Mouse (Mus musculus) limb, embryonic 13.5 days (tissue): ENCODE measurements around the gene Fv1. TPM values are rescaled to one million over a fixed set of nuclear protein-coding genes. Genes with fewer than 3 reads are reported as not detected.
"Not testable (repeated sequence)": the region's sequence is repeated elsewhere in the genome, so short reads cannot be mapped to it uniquely, and the experiment has no call there.

Source experiments
- ATAC-seq: fragments of 200-750 bp; cut with Nextera tagmentation; 2 replicates; pipeline ENCODE4 v1.8.0; 2017; ENCODE audit warnings: low read depth, moderate number of reproducible peaks, moderate TSS enrichment; ENCODE audit not compliant: low FRiP score
- H3K27ac ChIP-seq: fragments of 300-500 bp; sonication (generic); 2 replicates; pipeline ENCODE4 v1.5.1; 2015; ENCODE audit warnings: inconsistent platforms, mild to moderate bottlenecking, moderate library complexity
- H3K27me3 ChIP-seq: fragments of 300-500 bp; sonication (generic); 2 replicates; pipeline ENCODE4 v1.6.1; 2015; ENCODE audit warnings: mild to moderate bottlenecking, inconsistent platforms
- H3K36me3 ChIP-seq: fragments of 300-500 bp; sonication (generic); 2 replicates; pipeline ENCODE4 v1.6.1; 2015; ENCODE audit warnings: inconsistent platforms, mild to moderate bottlenecking, moderate library complexity
- H3K4me1 ChIP-seq: fragments of 300-500 bp; sonication (generic); 2 replicates; pipeline ENCODE4 v1.6.1; 2015; ENCODE audit warnings: inconsistent platforms
- H3K4me2 ChIP-seq: fragments of 300-500 bp; sonication (generic); replicated peaks from 2 replicates; pipeline ENCODE4 v1.6.1; 2015; ENCODE audit warnings: inconsistent platforms, mild to moderate bottlenecking, moderate library complexity
- H3K4me3 ChIP-seq: fragments of 300-500 bp; sonication (generic); 2 replicates; pipeline ENCODE4 v1.5.1; 2015; ENCODE audit warnings: moderate library complexity, mild to moderate bottlenecking, inconsistent platforms
- H3K9ac ChIP-seq: fragments of 300-500 bp; sonication (generic); 2 replicates; pipeline ENCODE4 v1.6.1; 2015; ENCODE audit warnings: mild to moderate bottlenecking, inconsistent platforms
- H3K9me3 ChIP-seq: fragments of 300-500 bp; sonication (generic); 2 replicates; pipeline ENCODE4 v1.6.1; 2016; ENCODE audit warnings: inconsistent platforms
- WGBS: fragments of 180-500 bp; shearing (Covaris S2); methylation state at CpG from one replicate; pipeline ENCODE4 v1.1.7; 2015; 5-methylcytosine and 5-hydroxymethylcytosine counted together
- polyA plus RNA-seq: library from polyadenylated mRNA; unstranded; fragments of >200 nt; fragmentation: Nextera tagmentation; extraction: Ambion mirVana; gene quantifications from 2 replicates; pipeline ENCODE4 v1.2.1, GENCODE M21; 2015

Fv1 gene
- polyA plus RNA-seq, 1 experiment from 2014 or later: 13.0 TPM

GRCm38 (mm10) chr4:147866793-147867192 is 2.0 kb upstream of the Fv1 start:
- ATAC-seq: not testable (repeated sequence)
- H3K4me3 ChIP-seq: peak overlapping the region; percentile 63; the same call in 1 of the 2 replicates
- WGBS: 38% methylated on average over 3 of the region's 3 CpGs

GRCm38 (mm10) chr4:147867563-147868449 is 973 bp upstream of the Fv1 start:
- Histone ChIP-seq H3K36me3 (peaks cover 46% of the 10 kb centered on the region), H3K27ac (peak overlapping the region; percentile 40; the same call in 1 of the 2 replicates), H3K27me3 (no peaks in the 10 kb centered on the region), H3K9ac (peak overlapping the region; percentile 76), H3K4me2 (peak overlapping the region; percentile 66), H3K4me3 (peak overlapping the region; percentile 63), H3K4me1 (peaks cover 23% of the 10 kb centered on the region), H3K9me3 (no peaks in the 10 kb centered on the region; the same call in 1 of the 2 replicates)
- ATAC-seq: peak; percentile 63; the same call in 1 of the 2 replicates
- WGBS: 5% methylated on average over 22 of the region's 22 CpGs

More at GRCm38 (mm10) chr4:147866793-147867192, 2.0 kb upstream of the Fv1 start:
- H3K36me3 ChIP-seq: peaks cover 46% of the 10 kb centered on the region
- H3K4me1 ChIP-seq: peaks cover 23% of the 10 kb centered on the region
- H3K4me2 ChIP-seq: peak overlapping the region; percentile 66
- H3K27me3 ChIP-seq, H3K9me3 ChIP-seq, H3K9ac ChIP-seq, H3K27ac ChIP-seq: not testable (repeated sequence)

- 0 out of 2 replicates have a peak overlapping the region, but pooled peaks have one; percentile 17 for H3K27ac ChIP-seq
- peak overlapping the region; percentile 90 for H3K4me2 ChIP-seq
- H3K4me1 ChIP-seq: peaks cover 23% of the 10 kb centered on the region
- H3K27me3 ChIP-seq: no peaks in the 10 kb centered on the region
- H3K36me3 ChIP-seq: peaks cover 48% of the 10 kb centered on the region
- no peak for ATAC-seq
- peak overlapping the region; percentile 63 for H3K4me3 ChIP-seq
- H3K9me3 ChIP-seq: no peaks in the 10 kb centered on the region; the same call in 1 of the 2 replicates
- 19% methylated on average over 5 of the region's 5 CpGs for WGBS
- peak overlapping the region; percentile 78 for H3K9ac ChIP-seq
These were observed 459 bp downstream of the Fv1 start for GRCm38 (mm10) chr4:147869238-147869637.

DNA sequence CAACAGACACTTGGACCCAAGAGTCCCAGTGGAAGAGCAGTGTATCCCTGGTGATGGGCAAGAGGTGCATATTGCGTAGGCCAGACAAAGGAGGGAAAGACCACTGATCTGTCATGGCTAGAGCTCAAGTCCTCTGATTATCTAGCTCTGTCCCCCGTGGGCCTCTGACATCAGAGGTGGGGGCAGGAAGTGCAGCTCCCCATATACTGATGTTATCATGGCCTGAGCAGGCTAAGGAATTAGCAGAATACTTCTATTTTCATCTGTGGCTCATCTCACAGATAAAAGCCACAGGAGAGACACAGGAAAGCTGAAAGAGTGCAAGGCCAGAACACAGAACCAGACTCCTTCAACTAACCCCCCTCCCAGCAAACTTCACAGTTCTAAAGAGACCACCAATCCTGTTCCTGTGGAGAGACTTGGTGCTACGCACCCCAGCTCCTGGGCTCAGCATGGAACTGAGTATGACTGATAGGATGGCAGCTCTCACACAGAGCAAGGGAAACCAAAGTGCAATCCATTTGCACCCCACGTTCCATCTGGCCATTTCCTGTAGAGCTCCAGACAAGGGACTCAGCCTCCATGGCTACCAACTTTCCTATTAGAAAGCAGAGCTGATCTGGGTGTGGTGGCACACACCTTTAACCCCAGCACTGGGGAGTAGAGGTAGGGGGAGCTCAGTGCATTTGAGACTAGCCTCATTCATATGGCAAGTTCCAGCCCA is 7.2 kb downstream of the Fv1 start:
- H3K36me3 ChIP-seq: peaks cover 92% of the 10 kb centered on the region
- H3K4me3 ChIP-seq: no peak overlapping the region
- no peaks in the 10 kb centered on the region for H3K27me3 ChIP-seq
- ATAC-seq: no peak
- no peaks in the 10 kb centered on the region for H3K4me1 ChIP-seq
- H3K9me3 ChIP-seq: no peaks in the 10 kb centered on the region
- WGBS: 87% methylated on average over 4 of the region's 4 CpGs
- H3K9ac ChIP-seq: no peak overlapping the region
- H3K4me2 ChIP-seq: no peak overlapping the region
- H3K27ac ChIP-seq: no peak overlapping the region

- Histone ChIP-seq H3K9me3 (no peaks in the 10 kb centered on the region), H3K4me3 (no peak overlapping the region), H3K36me3 (peaks cover 94% of the 10 kb centered on the region), H3K27ac (no peak overlapping the region), H3K9ac (no peak overlapping the region), H3K27me3 (no peaks in the 10 kb centered on the region), H3K4me2 (no peak overlapping the region), H3K4me1 (no peaks in the 10 kb centered on the region)
- ATAC-seq: no peak
- 97% methylated on average over 9 of the region's 9 CpGs for WGBS
These were observed 9.8 kb downstream of the Fv1 start for GRCm38 (mm10) chr4:147878537-147878936.

- H3K36me3 ChIP-seq: peaks cover 93% of the 10 kb centered on the region
- no peaks in the 10 kb centered on the region for H3K27me3 ChIP-seq
- H3K27ac ChIP-seq: no peak overlapping the region
- no peaks in the 10 kb centered on the region for H3K9me3 ChIP-seq
- H3K4me2 ChIP-seq: no peak overlapping the region
- ATAC-seq: no peak
- H3K4me3 ChIP-seq: no peak overlapping the region
- H3K9ac ChIP-seq: no peak overlapping the region
- H3K4me1 ChIP-seq: no peaks in the 10 kb centered on the region
- WGBS: 83% methylated on average over 2 of the region's 2 CpGs
These were observed 10.7 kb downstream of the Fv1 start for GRCm38 (mm10) chr4:147879456-147879855.

DNA sequence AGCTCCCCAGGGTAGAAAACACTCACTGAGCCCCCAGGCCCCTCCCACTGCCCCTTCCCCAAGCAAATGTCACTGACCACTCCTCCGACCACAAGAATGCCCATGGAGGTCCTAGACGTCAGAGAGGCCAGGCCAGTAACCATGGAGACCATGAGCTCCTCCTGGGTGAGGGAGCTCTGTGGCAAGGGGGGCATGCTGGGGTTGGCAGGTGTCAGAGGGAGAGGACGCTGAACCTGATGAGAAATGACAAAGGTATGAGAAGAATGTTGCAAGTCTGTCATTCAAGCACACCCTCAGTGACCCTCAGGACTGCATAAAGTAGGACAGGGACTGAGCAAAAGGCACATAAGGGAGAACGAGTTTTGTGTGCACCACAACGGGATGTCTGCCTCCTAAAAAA is 11.1 kb downstream of the Fv1 start:
- Histone ChIP-seq H3K4me2 (no peak overlapping the region), H3K4me3 (no peak overlapping the region), H3K4me1 (no peaks in the 10 kb centered on the region), H3K27ac (no peak overlapping the region), H3K27me3 (no peaks in the 10 kb centered on the region), H3K9ac (no peak overlapping the region), H3K36me3 (peaks cover 92% of the 10 kb centered on the region), H3K9me3 (no peaks in the 10 kb centered on the region)
- 68% methylated on average over 5 of the region's 5 CpGs for WGBS
- no peak for ATAC-seq

GRCm38 (mm10) chr4:147881792-147882191 is 13.0 kb downstream of the Fv1 start:
- H3K27me3 ChIP-seq: no peaks in the 10 kb centered on the region
- no peak overlapping the region for H3K4me3 ChIP-seq
- no peaks in the 10 kb centered on the region for H3K4me1 ChIP-seq
- no peak overlapping the region for H3K9ac ChIP-seq
- H3K9me3 ChIP-seq: no peaks in the 10 kb centered on the region
- H3K4me2 ChIP-seq: no peak overlapping the region
- ATAC-seq: no peak
- no peak overlapping the region for H3K27ac ChIP-seq
- 93% methylated on average over 7 of the region's 7 CpGs for WGBS
- peaks cover 92% of the 10 kb centered on the region for H3K36me3 ChIP-seq

DNA sequence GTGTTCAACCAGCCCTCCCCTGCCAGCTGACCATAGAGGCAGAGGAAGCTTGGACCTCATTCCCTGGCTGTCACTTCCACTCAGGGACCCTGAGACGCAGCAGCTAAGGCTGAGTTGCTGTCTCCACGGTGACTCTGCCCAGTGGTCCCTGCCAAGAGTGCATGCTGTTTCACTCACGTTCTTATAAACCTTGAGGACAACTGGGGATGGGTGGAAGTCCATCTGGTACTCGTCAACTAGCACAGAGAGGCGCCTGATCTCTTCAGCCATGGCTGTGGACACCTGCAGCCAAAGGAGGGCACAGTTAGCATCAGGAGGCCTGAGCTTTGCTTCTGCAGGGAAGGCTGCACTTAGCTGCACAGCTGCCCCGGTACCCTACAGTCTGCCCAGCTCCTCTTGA is 14.3 kb downstream of the Fv1 start:
- Histone ChIP-seq H3K27me3 (no peaks in the 10 kb centered on the region), H3K9me3 (no peaks in the 10 kb centered on the region), H3K9ac (no peak overlapping the region), H3K4me3 (no peak overlapping the region), H3K4me1 (no peaks in the 10 kb centered on the region), H3K4me2 (no peak overlapping the region), H3K27ac (no peak overlapping the region), H3K36me3 (peaks cover 95% of the 10 kb centered on the region)
- no peak for ATAC-seq
- WGBS: 76% methylated on average over 6 of the region's 6 CpGs

- peaks cover 94% of the 10 kb centered on the region for H3K36me3 ChIP-seq
These were observed 15.4 kb downstream of the Fv1 start for GRCm38 (mm10) chr4:147884138-147884537.

DNA sequence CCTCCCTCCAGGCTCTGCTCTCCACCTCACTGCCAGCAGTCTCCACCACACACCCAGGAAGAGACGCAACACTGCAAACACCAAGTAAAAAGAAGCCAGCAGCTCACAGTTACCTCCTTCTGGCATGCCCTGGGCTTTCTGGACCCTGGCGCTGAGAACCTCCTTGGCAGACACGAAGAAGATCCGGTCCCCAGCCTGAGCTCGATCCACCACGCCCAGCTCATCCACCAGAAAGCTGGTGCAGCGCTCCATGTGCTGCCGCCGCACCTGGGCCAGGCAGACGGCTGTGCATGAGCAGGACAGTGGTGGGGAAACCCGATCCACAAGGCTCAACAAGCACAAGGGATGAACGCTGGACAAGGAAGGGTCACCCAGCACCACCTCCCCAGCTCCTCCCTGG is 17.4 kb downstream of the Fv1 start:
- Histone ChIP-seq H3K4me3 (no peak overlapping the region), H3K27ac (no peak overlapping the region), H3K27me3 (no peaks in the 10 kb centered on the region), H3K36me3 (peaks cover 92% of the 10 kb centered on the region), H3K4me2 (no peak overlapping the region), H3K4me1 (no peaks in the 10 kb centered on the region), H3K9me3 (no peaks in the 10 kb centered on the region), H3K9ac (no peak overlapping the region)
- WGBS: 94% methylated on average over 12 of the region's 12 CpGs
- ATAC-seq: no peak

More at GRCm38 (mm10) chr4:147884138-147884537, 15.4 kb downstream of the Fv1 start:
- H3K4me3 ChIP-seq: no peak overlapping the region
- H3K9ac ChIP-seq: no peak overlapping the region
- 89% methylated on average over 3 of the region's 3 CpGs for WGBS
- no peak for ATAC-seq
- no peak overlapping the region for H3K4me2 ChIP-seq
- H3K27ac ChIP-seq: no peak overlapping the region
- no peaks in the 10 kb centered on the region for H3K4me1 ChIP-seq
- H3K9me3 ChIP-seq: no peaks in the 10 kb centered on the region
- H3K27me3 ChIP-seq: no peaks in the 10 kb centered on the region

DNA sequence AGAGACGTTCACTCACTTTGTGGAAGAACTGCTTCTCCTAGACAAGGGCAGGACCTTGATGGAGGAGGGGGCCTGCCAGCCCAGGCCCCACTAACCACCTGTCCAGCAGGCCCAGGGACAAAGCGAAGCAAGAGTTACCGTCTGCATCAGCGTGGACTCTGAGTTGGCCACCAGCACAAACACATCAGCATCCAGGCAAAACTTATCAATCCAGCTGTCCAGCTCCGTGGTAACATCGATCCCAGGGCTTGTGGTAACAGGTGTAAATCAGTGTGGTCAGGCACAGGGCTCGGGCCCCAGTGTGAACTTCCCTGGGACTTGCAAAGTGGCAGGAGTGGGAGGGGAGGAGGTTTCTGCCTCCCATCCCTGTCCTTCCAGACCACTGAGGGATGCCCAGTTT is 18.5 kb downstream of the Fv1 start:
- Histone ChIP-seq H3K4me1 (no peaks in the 10 kb centered on the region), H3K4me3 (no peak overlapping the region), H3K27me3 (no peaks in the 10 kb centered on the region), H3K9ac (no peak overlapping the region), H3K4me2 (no peak overlapping the region), H3K9me3 (no peaks in the 10 kb centered on the region), H3K36me3 (peaks cover 92% of the 10 kb centered on the region), H3K27ac (no peak overlapping the region)
- WGBS: 88% methylated on average over 7 of the region's 7 CpGs
- ATAC-seq: no peak
